Mouse (Mus musculus): ENCODE data around the gene Dscam. TPM values are rescaled to one million over a fixed set of nuclear protein-coding genes. Genes with fewer than 3 reads are reported as not detected.
A peak's percentile ranks its signal among the peaks of the same experiment; 100 is the strongest.

The Dscam gene
- polyA plus RNA-seq, 1 experiment from 2014 or later, result 0.05 TPM

- Histone ChIP-seq H3K27ac (no peak overlapping the region), H3K9me3 (replicated peaks; ENCODE audit: low read length) (no peaks in the 10 kb centered on the region), H3K36me3 (ENCODE audit: insufficient read depth, low read length) (no peaks in the 10 kb centered on the region), H3K4me2 (ENCODE audit: low read length) (no peak overlapping the region), H3K4me1 (replicated peaks; ENCODE audit: insufficient read depth, low read length) (no peaks in the 10 kb centered on the region), H3K4me3 (replicated peaks; ENCODE audit: low read depth, low read length) (no peak overlapping the region), H3K27me3 (ENCODE audit: insufficient read depth, low read length) (no peaks in the 10 kb centered on the region), H3K9ac (ENCODE audit: low read depth, low read length) (no peak overlapping the region)
- no peak for TF ChIP-seq CTCF (IDR thresholded peaks at IDR 0.05; ENCODE audit: low read depth)
- ATAC-seq (replicated peaks; ENCODE audit: low FRiP score, low read depth) (no peak), DNase-seq (ENCODE audit: low spot score) (no peak)
- WGBS, result 80% methylated on average over 1 of the region's 1 CpGs
Observed at GRCm38 (mm10) chr16:97194179-97194578, 23.6 kb upstream of the Dscam start.

GRCm38 (mm10) chr16:97192296-97192695 lies 21.7 kb upstream of the Dscam start:
- ATAC-seq (replicated peaks; ENCODE audit: low FRiP score, low read depth) (no peak), DNase-seq (ENCODE audit: low spot score) (no peak)
- Histone ChIP-seq H3K9me3 (replicated peaks; ENCODE audit: low read length) (no peaks in the 10 kb centered on the region), H3K27ac (no peak overlapping the region), H3K4me2 (ENCODE audit: low read length) (no peak overlapping the region), H3K4me1 (replicated peaks; ENCODE audit: insufficient read depth, low read length) (no peaks in the 10 kb centered on the region), H3K9ac (ENCODE audit: low read depth, low read length) (no peak overlapping the region), H3K36me3 (ENCODE audit: insufficient read depth, low read length) (no peaks in the 10 kb centered on the region), H3K27me3 (ENCODE audit: insufficient read depth, low read length) (no peaks in the 10 kb centered on the region), H3K4me3 (replicated peaks; ENCODE audit: low read depth, low read length) (no peak overlapping the region)
- no peak for TF ChIP-seq CTCF (IDR thresholded peaks at IDR 0.05; ENCODE audit: low read depth)
- WGBS, result 89% methylated on average over 4 of the region's 4 CpGs

- H3K9ac ChIP-seq (ENCODE audit: low read depth, low read length), result no peak overlapping the region
- DNase-seq (ENCODE audit: low spot score) (no peak), ATAC-seq (replicated peaks; ENCODE audit: low FRiP score, low read depth) (no peak)
- H3K4me3 ChIP-seq (replicated peaks; ENCODE audit: low read depth, low read length), result no peak overlapping the region
- H3K27ac ChIP-seq, result no peak overlapping the region
- no peak overlapping the region for H3K4me2 ChIP-seq (ENCODE audit: low read length)
- H3K9me3 ChIP-seq (replicated peaks; ENCODE audit: low read length), result no peaks in the 10 kb centered on the region
- no peak for TF ChIP-seq CTCF (IDR thresholded peaks at IDR 0.05; ENCODE audit: low read depth)
- no peaks in the 10 kb centered on the region for H3K36me3 ChIP-seq (ENCODE audit: insufficient read depth, low read length)
- no peaks in the 10 kb centered on the region for H3K27me3 ChIP-seq (ENCODE audit: insufficient read depth, low read length)
- WGBS, result 83% methylated on average over 1 of the region's 1 CpGs
- H3K4me1 ChIP-seq (replicated peaks; ENCODE audit: insufficient read depth, low read length), result no peaks in the 10 kb centered on the region
Observed at GRCm38 (mm10) chr16:97190604-97191003, 20.1 kb upstream of the Dscam start.

- Histone ChIP-seq H3K27me3 (ENCODE audit: insufficient read depth, low read length) (peaks cover 40% of the 10 kb centered on the region), H3K9me3 (replicated peaks; ENCODE audit: low read length) (no peaks in the 10 kb centered on the region), H3K27ac (no peak overlapping the region), H3K9ac (ENCODE audit: low read depth, low read length) (no peak overlapping the region), H3K4me2 (ENCODE audit: low read length) (no peak overlapping the region), H3K4me1 (replicated peaks; ENCODE audit: insufficient read depth, low read length) (0 out of 2 replicates have a peak, but pooled peaks cover 2% of the 10 kb centered on the region), H3K4me3 (replicated peaks; ENCODE audit: low read depth, low read length) (no peak overlapping the region), H3K36me3 (ENCODE audit: insufficient read depth, low read length) (no peaks in the 10 kb centered on the region)
- no peak for TF ChIP-seq CTCF (IDR thresholded peaks at IDR 0.05; ENCODE audit: low read depth)
- DNase-seq (ENCODE audit: low spot score) (no peak), ATAC-seq (replicated peaks; ENCODE audit: low FRiP score, low read depth) (no peak)
- WGBS, result 67% methylated on average over 8 of the region's 8 CpGs
Observed at GRCm38 (mm10) chr16:97171500-97171899, 948 bp upstream of the Dscam start.

GRCm38 (mm10) chr16:97169901-97170512 lies 545 bp downstream of the Dscam start:
- Histone ChIP-seq H3K9me3 (replicated peaks; ENCODE audit: low read length) (no peaks in the 10 kb centered on the region), H3K27ac (no peak overlapping the region), H3K4me1 (replicated peaks; ENCODE audit: insufficient read depth, low read length) (0 out of 2 replicates have a peak, but pooled peaks cover 2% of the 10 kb centered on the region), H3K27me3 (ENCODE audit: insufficient read depth, low read length) (peaks cover 40% of the 10 kb centered on the region), H3K9ac (ENCODE audit: low read depth, low read length) (no peak overlapping the region), H3K4me3 (replicated peaks; ENCODE audit: low read depth, low read length) (peak overlapping the region; percentile 38), H3K36me3 (ENCODE audit: insufficient read depth, low read length) (no peaks in the 10 kb centered on the region), H3K4me2 (ENCODE audit: low read length) (peak overlapping the region; percentile 82)
- 1% methylated on average over 51 of the region's 51 CpGs for WGBS
- DNase-seq (ENCODE audit: low spot score) (no peak), ATAC-seq (replicated peaks; ENCODE audit: low FRiP score, low read depth) (no peak)
- no peak for TF ChIP-seq CTCF (IDR thresholded peaks at IDR 0.05; ENCODE audit: low read depth)

GRCm38 (mm10) chr16:97168614-97169013 lies 1.9 kb downstream of the Dscam start:
- no peak for ATAC-seq (replicated peaks; ENCODE audit: low FRiP score, low read depth)
- no peak for TF ChIP-seq CTCF (IDR thresholded peaks at IDR 0.05; ENCODE audit: low read depth)
- Histone ChIP-seq H3K36me3 (ENCODE audit: insufficient read depth, low read length) (no peaks in the 10 kb centered on the region), H3K27me3 (ENCODE audit: insufficient read depth, low read length) (peaks cover 40% of the 10 kb centered on the region), H3K9ac (ENCODE audit: low read depth, low read length) (no peak overlapping the region), H3K4me2 (ENCODE audit: low read length) (no peak overlapping the region), H3K27ac (no peak overlapping the region), H3K4me3 (replicated peaks; ENCODE audit: low read depth, low read length) (no peak overlapping the region), H3K9me3 (replicated peaks; ENCODE audit: low read length) (no peaks in the 10 kb centered on the region), H3K4me1 (replicated peaks; ENCODE audit: insufficient read depth, low read length) (0 out of 2 replicates have a peak, but pooled peaks cover 2% of the 10 kb centered on the region)
- no peak for DNase-seq (ENCODE audit: low spot score)
- 52% methylated on average over 3 of the region's 3 CpGs for WGBS

GRCm38 (mm10) chr16:97168030-97168429 lies 2.5 kb downstream of the Dscam start:
- H3K9me3 ChIP-seq (replicated peaks; ENCODE audit: low read length), result no peaks in the 10 kb centered on the region
- no peak for TF ChIP-seq CTCF (IDR thresholded peaks at IDR 0.05; ENCODE audit: low read depth)
- H3K27me3 ChIP-seq (ENCODE audit: insufficient read depth, low read length), result peaks cover 40% of the 10 kb centered on the region
- H3K27ac ChIP-seq, result no peak overlapping the region
- no peak overlapping the region for H3K9ac ChIP-seq (ENCODE audit: low read depth, low read length)
- H3K4me1 ChIP-seq (replicated peaks; ENCODE audit: insufficient read depth, low read length), result 0 out of 2 replicates have a peak, but pooled peaks cover 2% of the 10 kb centered on the region
- no peaks in the 10 kb centered on the region for H3K36me3 ChIP-seq (ENCODE audit: insufficient read depth, low read length)
- H3K4me2 ChIP-seq (ENCODE audit: low read length), result no peak overlapping the region
- ATAC-seq (replicated peaks; ENCODE audit: low FRiP score, low read depth), result no peak
- DNase-seq (ENCODE audit: low spot score), result no peak
- H3K4me3 ChIP-seq (replicated peaks; ENCODE audit: low read depth, low read length), result no peak overlapping the region
- WGBS, result 75% methylated on average over 1 of the region's 1 CpGs

Measured in kidney, postnatal 0 days (tissue).